Mouse (Mus musculus): ENCODE results near the gene Tmx1.

The Tmx1 gene

GRCm38 (mm10) chr12:70452726-70453645 is at the start of gene Tmx1:
TSS of gene Tmx1 (plus strand) at chr12:70453095.
- peak; percentile 92 to 96 for DNase-seq (ENCODE audit: low spot score in 2 of 2)

- no peak for DNase-seq (ENCODE audit: low spot score in 2 of 2)
Measured at GRCm38 (mm10) chr12:70404327-70404726, 48.6 kb upstream of the Tmx1 start.

- DNase-seq (ENCODE audit: low spot score in 2 of 2): no peak
Measured at GRCm38 (mm10) chr12:70408396-70408795, 44.5 kb upstream of the Tmx1 start.

GRCm38 (mm10) chr12:70409600-70409999 is 43.3 kb upstream of the Tmx1 start:
- DNase-seq (ENCODE audit: low spot score in 2 of 2): no peak

- DNase-seq (ENCODE audit: low spot score in 2 of 2): no peak
Measured at GRCm38 (mm10) chr12:70420216-70420615, 32.7 kb upstream of the Tmx1 start.

- DNase-seq (ENCODE audit: low spot score in 2 of 2): no peak
Measured at GRCm38 (mm10) chr12:70421028-70421427, 31.9 kb upstream of the Tmx1 start.

GRCm38 (mm10) chr12:70422322-70423118 is 30.4 kb upstream of the Tmx1 start:
- no peak for DNase-seq (ENCODE audit: low spot score in 2 of 2)

- DNase-seq (ENCODE audit: low spot score in 2 of 2): no peak
Measured at GRCm38 (mm10) chr12:70427885-70428284, 25.0 kb upstream of the Tmx1 start.

- DNase-seq (ENCODE audit: low spot score in 2 of 2): no peak
Measured at GRCm38 (mm10) chr12:70429637-70430036, 23.3 kb upstream of the Tmx1 start.

- peak in 1 of 2 experiments; percentile 34 for DNase-seq (ENCODE audit: low spot score in 2 of 2)
Measured at GRCm38 (mm10) chr12:70430307-70430950, 22.5 kb upstream of the Tmx1 start.

- no peak for DNase-seq (ENCODE audit: low spot score in 2 of 2)
Measured at GRCm38 (mm10) chr12:70431428-70431827, 21.5 kb upstream of the Tmx1 start.

- no peak for DNase-seq (ENCODE audit: low spot score in 2 of 2)
Measured at GRCm38 (mm10) chr12:70449961-70450360, 2.9 kb upstream of the Tmx1 start.

GRCm38 (mm10) chr12:70451533-70451932 is 1.4 kb upstream of the Tmx1 start:
- no peak for DNase-seq (ENCODE audit: low spot score in 2 of 2)

GRCm38 (mm10) chr12:70452143-70452542 is 752 bp upstream of the Tmx1 start:
- DNase-seq (ENCODE audit: low spot score in 2 of 2): no peak

- DNase-seq (ENCODE audit: low spot score in 2 of 2): no peak
Measured at GRCm38 (mm10) chr12:70455226-70455625, 2.3 kb downstream of the Tmx1 start.

GRCm38 (mm10) chr12:70459546-70459945 is 6.7 kb downstream of the Tmx1 start:
- no peak for DNase-seq (ENCODE audit: low spot score in 2 of 2)

- no peak for DNase-seq (ENCODE audit: low spot score in 2 of 2)
Measured at GRCm38 (mm10) chr12:70464016-70464415, 11.1 kb downstream of the Tmx1 start.

- DNase-seq (ENCODE audit: low spot score in 2 of 2): no peak
Measured at GRCm38 (mm10) chr12:70475336-70475735, 22.4 kb downstream of the Tmx1 start.

GRCm38 (mm10) chr12:70476884-70477576 is 24.1 kb downstream of the Tmx1 start:
- DNase-seq (ENCODE audit: low spot score in 2 of 2): peak in 1 of 2 experiments; percentile 11

- peak in 1 of 2 experiments; percentile 47 for DNase-seq (ENCODE audit: low spot score in 2 of 2)
Measured at GRCm38 (mm10) chr12:70477593-70478287, 24.8 kb downstream of the Tmx1 start.

GRCm38 (mm10) chr12:70485956-70486355 is 33.1 kb downstream of the Tmx1 start:
- no peak for DNase-seq (ENCODE audit: low spot score in 2 of 2)
